Mouse (Mus musculus): Measurements from ENCODE around the gene Ffar1.

DNA sequence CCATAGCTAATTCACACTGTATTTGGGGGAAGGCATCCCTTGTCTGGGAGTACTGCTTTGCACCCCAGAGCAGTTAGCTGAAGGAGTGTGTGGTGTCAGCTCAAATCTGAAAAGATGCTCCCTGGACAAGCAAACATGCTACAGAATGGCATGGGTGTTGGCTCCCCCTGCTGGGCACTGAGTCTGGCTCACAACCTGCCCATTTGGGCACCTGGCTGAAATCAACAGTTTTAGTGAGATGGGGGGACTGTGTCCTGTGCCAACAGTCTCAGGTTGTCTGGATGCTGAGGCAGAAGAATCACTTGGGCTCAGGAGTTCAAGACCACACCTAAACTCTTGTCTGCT, 2.1 kb downstream of the Ffar1 start:
- TF ChIP-seq CTCF (IDR thresholded peaks at IDR 0.05; ENCODE audit: low read depth) = peak; percentile 86
- TF ChIP-seq EP300 (IDR thresholded peaks at IDR 0.05; ENCODE audit: low read depth) = no peak

Measured in liver, embryonic 14.5 days (tissue).